Mouse (Mus musculus): ENCODE measurements around the gene Dab2ip. TPM values are rescaled to one million over a fixed set of nuclear protein-coding genes. Genes with fewer than 3 reads are reported as not detected.

Dab2ip gene
- polyA plus RNA-seq, 1 experiment from 2014 or later: 46.4 TPM

DNA sequence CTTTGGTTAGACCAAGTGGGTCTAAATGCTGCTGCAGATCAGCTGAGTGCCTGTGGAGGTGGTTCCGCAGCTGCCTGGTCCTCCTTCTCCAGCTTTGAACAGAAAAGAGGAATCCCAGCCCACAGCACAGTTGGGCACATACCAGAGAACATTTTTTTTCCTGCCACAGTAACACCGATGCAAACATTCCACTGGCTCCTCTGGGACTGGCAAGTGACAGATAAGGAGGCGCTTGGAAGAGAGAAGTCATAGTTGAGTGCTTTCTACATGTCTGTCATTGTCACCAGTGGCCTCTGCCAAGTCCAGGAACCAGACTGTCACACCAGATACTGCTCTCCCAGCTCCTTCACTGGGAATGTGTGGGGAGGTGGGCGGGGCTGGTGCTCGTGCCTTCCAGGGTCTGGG, 217.6 kb downstream of the Dab2ip start:
- in situ Hi-C loops (cut with MboI; ENCODE audit: low pct_unique_long_range_greater_than_20kb): no loop called here
- H3K27me3 ChIP-seq: no peaks in the 10 kb centered on the region
- ChIA-PET POLR2A (no interaction called here), CTCF (no interaction called here)
- DNase-seq (ENCODE audit: low read depth, low spot score) (no peak), ATAC-seq (no peak)
- TF ChIP-seq CTCF (IDR thresholded peaks at IDR 0.05): no peak

DNA sequence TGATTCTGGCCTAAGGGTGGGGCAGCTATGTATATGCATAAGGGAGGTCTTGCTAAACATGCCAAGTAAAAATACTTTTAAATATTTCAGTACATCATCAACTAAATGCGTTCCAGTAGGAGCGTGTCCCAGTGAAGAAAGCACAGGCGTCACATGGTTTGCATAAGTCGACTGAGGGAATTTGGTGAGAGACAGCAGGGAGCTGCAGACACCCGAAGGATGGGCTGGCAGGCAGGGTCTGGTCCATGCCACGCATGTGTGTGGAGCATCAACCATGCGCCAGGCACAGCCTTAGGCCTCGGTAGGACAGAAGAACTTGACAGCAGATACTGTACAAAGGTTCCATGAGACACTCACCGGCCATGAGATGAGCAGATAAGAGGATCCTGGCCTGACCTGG, 218.9 kb downstream of the Dab2ip start:
- no peak for TF ChIP-seq CTCF (IDR thresholded peaks at IDR 0.05)
- DNase-seq (ENCODE audit: low read depth, low spot score): no peak
- CTCF ChIA-PET: no interaction called here
- in situ Hi-C loops (cut with MboI; ENCODE audit: low pct_unique_long_range_greater_than_20kb): no loop called here
- POLR2A ChIA-PET: no interaction called here
- H3K27me3 ChIP-seq: no peaks in the 10 kb centered on the region
- no peak for ATAC-seq

GRCm38 (mm10) chr2:35779266-35779665, 221.2 kb downstream of the Dab2ip start:
- CTCF ChIA-PET: no interaction called here
- in situ Hi-C loops (cut with MboI; ENCODE audit: low pct_unique_long_range_greater_than_20kb): no loop called here
- DNase-seq (ENCODE audit: low read depth, low spot score) (no peak), ATAC-seq (no peak)
- POLR2A ChIA-PET: no interaction called here
- no peaks in the 10 kb centered on the region for H3K27me3 ChIP-seq
- TF ChIP-seq CTCF (IDR thresholded peaks at IDR 0.05): no peak

Other genes with a start within 250 kb of the Dab2ip start
- gene Stom, start 221.3 kb upstream of the Dab2ip start, polyA plus RNA-seq (2021): 19.6 TPM
- gene 4930568D16Rik, start 190.5 kb upstream of the Dab2ip start, polyA plus RNA-seq (2021): not detected
- gene 4930402F06Rik, start 161.1 kb upstream of the Dab2ip start, polyA plus RNA-seq (2021): not detected
- gene Ggta1, start 95.0 kb upstream of the Dab2ip start, polyA plus RNA-seq (2021): 25.5 TPM